Mouse (Mus musculus) kidney, embryonic 16.5 days (tissue): ENCODE measurements around the gene Bmpr2. TPM values are rescaled to one million over a fixed set of nuclear protein-coding genes. Genes with fewer than 3 reads are reported as not detected.
A peak's percentile ranks its signal among the peaks of the same experiment; 100 is the strongest.

ENCODE experiments used
- ATAC-seq: fragments of 200-750 bp; cut with Nextera tagmentation; 2 replicates; pipeline ENCODE4 v1.8.0; 2017; ENCODE audit warnings: moderate TSS enrichment; ENCODE audit not compliant: low FRiP score, low TSS enrichment
- H3K27ac ChIP-seq: fragments of 300-500 bp; sonication (generic); 2 replicates; pipeline ENCODE4 v1.5.1; 2014; ENCODE audit warnings: low read length
- H3K27me3 ChIP-seq: fragments of 300-500 bp; sonication (generic); 2 replicates; pipeline ENCODE4 v1.6.1; 2014; ENCODE audit warnings: low read length, control low read depth, mixed read lengths; ENCODE audit not compliant: insufficient read depth
- H3K36me3 ChIP-seq: fragments of 300-500 bp; sonication (generic); 2 replicates; pipeline ENCODE4 v1.6.1; 2014; ENCODE audit warnings: low read length, control low read depth, mixed read lengths; ENCODE audit not compliant: insufficient read depth
- H3K4me1 ChIP-seq: fragments of 300-500 bp; sonication (generic); 2 replicates; pipeline ENCODE4 v1.6.1; 2014; ENCODE audit warnings: low read length, control low read depth, mixed read lengths; ENCODE audit not compliant: insufficient read depth
- H3K4me2 ChIP-seq: fragments of 300-500 bp; sonication (generic); replicated peaks from 2 replicates; pipeline ENCODE4 v1.6.1; 2014; ENCODE audit warnings: low read depth, low read length
- H3K4me3 ChIP-seq: fragments of 300-500 bp; sonication (generic); 2 replicates; pipeline ENCODE4 v1.5.1; 2014; ENCODE audit warnings: mild to moderate bottlenecking, low read length
- H3K9ac ChIP-seq: fragments of 300-500 bp; sonication (generic); replicated peaks from 2 replicates; pipeline ENCODE4 v1.6.1; 2014; ENCODE audit warnings: low read length
- H3K9me3 ChIP-seq: fragments of 300-500 bp; sonication (generic); 2 replicates; pipeline ENCODE4 v1.6.1; 2016; ENCODE audit warnings: low read length, control low read depth
- WGBS: fragments of 180-500 bp; shearing (Covaris S2); extraction: QIAGEN DNeasy Blood & Tissue Kit; methylation state at CpG from one replicate; pipeline ENCODE4 v1.1.7; 2014; 5-methylcytosine and 5-hydroxymethylcytosine counted together
- polyA plus RNA-seq: library from polyadenylated mRNA; unstranded; fragments of >200 nt; fragmentation: Nextera tagmentation; extraction: Ambion mirVana; gene quantifications from 2 replicates; pipeline ENCODE4 v1.2.1, GENCODE M21; 2015

Bmpr2 gene
- polyA plus RNA-seq, 1 experiment from 2014 or later = 6.5 TPM

DNA sequence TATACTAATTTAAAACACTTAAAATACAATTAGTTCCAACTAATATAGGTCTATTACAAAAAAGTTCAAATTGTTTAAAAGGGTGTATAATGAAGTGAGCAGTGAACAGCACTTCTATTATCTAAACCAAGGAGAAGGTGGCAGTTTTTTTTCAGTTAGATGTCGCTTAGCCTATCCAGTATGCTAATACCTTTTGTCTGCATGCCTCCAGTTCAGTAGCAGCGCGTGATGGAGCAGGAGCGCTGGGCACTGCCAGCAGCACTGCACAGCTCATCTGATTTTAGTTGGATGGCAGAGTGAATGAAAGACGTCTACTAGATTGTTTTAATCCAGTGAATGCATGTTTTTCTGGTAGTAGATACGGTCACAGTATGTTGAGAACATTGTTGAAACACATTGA lies 25.8 kb downstream of the Bmpr2 start:
- Histone ChIP-seq H3K4me2 (no peak overlapping the region), H3K4me3 (no peak overlapping the region), H3K9ac (no peak overlapping the region), H3K9me3 (no peaks in the 10 kb centered on the region), H3K36me3 (no peaks in the 10 kb centered on the region), H3K27ac (no peak overlapping the region), H3K4me1 (no peaks in the 10 kb centered on the region), H3K27me3 (no peaks in the 10 kb centered on the region)
- WGBS = 82% methylated on average over 6 of the region's 6 CpGs
- no peak for ATAC-seq

DNA sequence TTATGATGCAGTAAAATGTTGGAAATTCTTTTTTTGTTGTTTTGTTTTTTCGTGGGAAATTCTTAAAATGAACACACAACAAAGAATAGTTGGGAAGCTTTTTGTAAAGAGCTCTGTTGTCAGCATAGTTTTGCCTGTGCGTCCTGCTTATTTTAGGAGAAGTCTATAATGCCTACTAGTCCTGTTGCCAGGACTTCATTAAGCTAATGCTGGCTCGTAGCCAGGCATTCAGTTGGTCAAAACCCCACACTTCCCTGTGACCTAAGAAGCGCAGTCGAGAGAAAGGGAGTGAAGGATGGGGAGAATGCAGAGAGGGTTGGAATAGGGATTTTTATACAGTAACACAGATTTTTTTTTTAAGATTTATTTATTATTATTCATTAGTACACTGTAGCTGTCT lies 26.5 kb downstream of the Bmpr2 start:
- H3K4me3 ChIP-seq = no peak overlapping the region
- 87% methylated on average over 5 of the region's 5 CpGs for WGBS
- H3K9ac ChIP-seq = no peak overlapping the region
- H3K4me1 ChIP-seq = no peaks in the 10 kb centered on the region
- no peak overlapping the region for H3K27ac ChIP-seq
- ATAC-seq = no peak
- H3K36me3 ChIP-seq = no peaks in the 10 kb centered on the region
- H3K27me3 ChIP-seq = no peaks in the 10 kb centered on the region
- H3K9me3 ChIP-seq = no peaks in the 10 kb centered on the region
- no peak overlapping the region for H3K4me2 ChIP-seq

DNA sequence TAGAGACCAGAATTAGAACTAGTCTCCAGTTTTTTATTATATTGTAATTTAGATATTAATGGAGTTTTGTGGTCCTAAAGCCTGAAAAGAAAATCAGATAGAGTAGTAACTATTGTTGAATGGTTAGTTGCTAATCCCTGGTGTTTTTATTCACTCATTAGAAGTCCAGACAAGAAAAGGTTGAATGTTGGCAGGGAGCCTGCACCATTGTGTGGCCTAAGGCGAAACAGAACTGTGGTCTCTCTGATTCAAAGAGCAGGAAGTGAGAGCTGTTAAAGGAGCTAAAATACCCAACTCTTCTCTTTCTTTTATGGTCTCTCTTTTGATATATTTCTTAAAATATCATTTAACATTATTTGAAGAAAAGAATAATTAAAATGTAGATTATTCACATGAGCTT lies 32.1 kb downstream of the Bmpr2 start:
- ATAC-seq = no peak
- Histone ChIP-seq H3K4me3 (no peak overlapping the region), H3K36me3 (no peaks in the 10 kb centered on the region), H3K4me1 (no peaks in the 10 kb centered on the region), H3K9ac (no peak overlapping the region), H3K27ac (no peak overlapping the region), H3K4me2 (no peak overlapping the region), H3K27me3 (no peaks in the 10 kb centered on the region), H3K9me3 (no peaks in the 10 kb centered on the region)
- WGBS = 52% methylated on average over 1 of the region's 1 CpGs

GRCm38 (mm10) chr1:59797865-59798264 lies 34.7 kb downstream of the Bmpr2 start:
- ATAC-seq = no peak
- Histone ChIP-seq H3K9me3 (no peaks in the 10 kb centered on the region), H3K27me3 (no peaks in the 10 kb centered on the region), H3K4me2 (no peak overlapping the region), H3K36me3 (no peaks in the 10 kb centered on the region), H3K4me3 (no peak overlapping the region), H3K9ac (no peak overlapping the region), H3K4me1 (no peaks in the 10 kb centered on the region), H3K27ac (peak overlapping the region; percentile 58)
- WGBS = 59% methylated on average over 2 of the region's 2 CpGs

GRCm38 (mm10) chr1:59804363-59804762 lies 41.2 kb downstream of the Bmpr2 start:
- H3K27me3 ChIP-seq = no peaks in the 10 kb centered on the region
- no peak overlapping the region for H3K9ac ChIP-seq
- H3K27ac ChIP-seq = no peak overlapping the region
- no peaks in the 10 kb centered on the region for H3K9me3 ChIP-seq
- no peak overlapping the region for H3K4me2 ChIP-seq
- peaks cover 10% of the 10 kb centered on the region for H3K4me1 ChIP-seq
- ATAC-seq = no peak
- no peak overlapping the region for H3K4me3 ChIP-seq
- H3K36me3 ChIP-seq = no peaks in the 10 kb centered on the region
- WGBS = 61% methylated on average over 2 of the region's 2 CpGs

GRCm38 (mm10) chr1:59809921-59810320 lies 46.7 kb downstream of the Bmpr2 start:
- no peak overlapping the region for H3K4me3 ChIP-seq
- H3K9ac ChIP-seq = no peak overlapping the region
- no peaks in the 10 kb centered on the region for H3K4me1 ChIP-seq
- H3K27ac ChIP-seq = no peak overlapping the region
- H3K4me2 ChIP-seq = no peak overlapping the region
- no peaks in the 10 kb centered on the region for H3K27me3 ChIP-seq
- WGBS = 59% methylated on average over 2 of the region's 2 CpGs
- no peak for ATAC-seq
- no peaks in the 10 kb centered on the region for H3K9me3 ChIP-seq
- H3K36me3 ChIP-seq = no peaks in the 10 kb centered on the region

GRCm38 (mm10) chr1:59812782-59813181 lies 49.6 kb downstream of the Bmpr2 start:
- H3K36me3 ChIP-seq = peaks cover 24% of the 10 kb centered on the region
- no peak overlapping the region for H3K4me2 ChIP-seq
- H3K4me3 ChIP-seq = no peak overlapping the region
- no peaks in the 10 kb centered on the region for H3K9me3 ChIP-seq
- no peaks in the 10 kb centered on the region for H3K4me1 ChIP-seq
- no peak overlapping the region for H3K9ac ChIP-seq
- H3K27me3 ChIP-seq = no peaks in the 10 kb centered on the region
- no peak for ATAC-seq
- H3K27ac ChIP-seq = no peak overlapping the region
- 83% methylated on average over 4 of the region's 4 CpGs for WGBS

GRCm38 (mm10) chr1:59825421-59825820 lies 62.2 kb downstream of the Bmpr2 start:
- Histone ChIP-seq H3K27me3 (no peaks in the 10 kb centered on the region), H3K4me1 (no peaks in the 10 kb centered on the region), H3K36me3 (peaks cover 9% of the 10 kb centered on the region), H3K4me2 (no peak overlapping the region), H3K9me3 (no peaks in the 10 kb centered on the region), H3K9ac (no peak overlapping the region), H3K4me3 (no peak overlapping the region), H3K27ac (no peak overlapping the region)
- ATAC-seq = no peak

DNA sequence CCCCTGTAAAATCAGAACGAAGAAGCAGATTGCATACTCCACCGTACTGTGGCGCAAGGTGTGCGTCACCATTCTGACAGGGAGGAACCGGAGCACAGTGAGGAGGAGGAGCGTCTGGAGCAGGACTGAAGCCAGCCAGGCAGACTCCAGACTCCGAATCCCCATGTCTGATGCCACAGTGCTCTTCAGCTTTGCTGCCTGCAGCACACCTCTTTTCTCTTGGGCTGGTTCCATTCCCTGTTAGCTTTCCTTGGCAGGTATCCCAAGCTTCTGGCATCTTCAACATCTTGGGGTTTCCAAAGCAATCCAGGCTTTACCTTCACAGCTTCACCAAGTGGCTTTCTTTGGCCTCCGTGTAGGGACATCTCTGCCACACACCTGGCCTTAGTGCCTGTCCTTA lies 63.4 kb downstream of the Bmpr2 start:
- Histone ChIP-seq H3K4me2 (no peak overlapping the region), H3K9ac (no peak overlapping the region), H3K4me1 (no peaks in the 10 kb centered on the region), H3K4me3 (no peak overlapping the region), H3K27ac (no peak overlapping the region), H3K9me3 (no peaks in the 10 kb centered on the region), H3K36me3 (peaks cover 9% of the 10 kb centered on the region), H3K27me3 (no peaks in the 10 kb centered on the region)
- ATAC-seq = no peak
- 90% methylated on average over 8 of the region's 8 CpGs for WGBS

DNA sequence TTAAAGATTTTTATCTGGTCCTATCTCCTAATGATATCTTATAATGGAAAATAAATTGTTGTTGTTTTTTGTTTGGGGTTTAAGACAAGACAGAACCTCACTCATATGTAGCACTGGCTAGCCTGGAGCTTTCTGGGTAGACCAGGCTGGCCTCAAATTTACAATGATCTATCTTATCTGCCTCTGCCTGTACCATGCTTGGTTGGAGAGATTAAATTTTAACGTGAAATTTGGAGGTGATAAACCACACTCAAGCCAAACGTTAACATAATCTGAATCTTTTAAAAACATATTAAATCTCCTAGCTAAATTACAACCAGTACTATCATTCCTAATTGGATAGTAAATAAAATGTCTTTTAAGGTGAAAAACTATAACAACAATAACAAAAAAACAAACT lies 66.2 kb downstream of the Bmpr2 start:
- Histone ChIP-seq H3K27ac (no peak overlapping the region), H3K4me3 (no peak overlapping the region), H3K9me3 (no peaks in the 10 kb centered on the region), H3K27me3 (no peaks in the 10 kb centered on the region), H3K36me3 (peaks cover 3% of the 10 kb centered on the region; the same call in 1 of the 2 replicates), H3K4me1 (peaks cover 3% of the 10 kb centered on the region; the same call in 1 of the 2 replicates), H3K9ac (no peak overlapping the region), H3K4me2 (no peak overlapping the region)
- WGBS = 69% methylated on average over 2 of the region's 2 CpGs
- no peak for ATAC-seq

DNA sequence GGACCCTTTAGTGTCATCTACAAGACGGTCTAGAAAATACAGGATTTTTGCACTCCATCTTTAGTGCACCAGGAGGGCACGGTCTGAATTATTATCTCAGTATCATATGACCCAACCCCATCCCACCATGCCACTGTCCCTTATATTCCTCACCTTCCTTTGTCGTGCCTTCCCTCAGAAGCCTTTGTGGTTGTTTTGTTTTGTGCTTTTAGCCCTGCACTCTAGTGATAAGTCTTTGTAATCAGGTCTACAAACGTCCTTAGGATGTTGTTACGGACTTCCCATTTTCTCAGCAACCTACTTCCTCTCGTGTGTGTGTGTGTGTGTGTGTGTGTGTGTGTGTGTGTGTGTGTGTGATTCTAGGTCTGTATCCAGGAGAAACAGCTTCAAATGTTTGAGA lies 67.0 kb downstream of the Bmpr2 start:
- no peak overlapping the region for H3K27ac ChIP-seq
- H3K4me3 ChIP-seq = no peak overlapping the region
- peaks cover 3% of the 10 kb centered on the region; the same call in 1 of the 2 replicates for H3K36me3 ChIP-seq
- H3K4me1 ChIP-seq = peaks cover 3% of the 10 kb centered on the region; the same call in 1 of the 2 replicates
- H3K9me3 ChIP-seq = no peaks in the 10 kb centered on the region
- 66% methylated on average over 6 of the region's 6 CpGs for WGBS
- no peaks in the 10 kb centered on the region for H3K27me3 ChIP-seq
- H3K9ac ChIP-seq = no peak overlapping the region
- H3K4me2 ChIP-seq = no peak overlapping the region
- no peak for ATAC-seq
